Mouse (Mus musculus) liver, embryonic 12.5 days (tissue): ENCODE results near the gene Rbfox1. TPM values are rescaled to one million over a fixed set of nuclear protein-coding genes. Genes with fewer than 3 reads are reported as not detected.

Experiments
- ATAC-seq: fragments of 200-750 bp; cut with Nextera tagmentation; 2 replicates; pipeline ENCODE4 v1.8.0; 2017; ENCODE audit warnings: moderate number of reproducible peaks, mild to moderate bottlenecking, moderate library complexity
- H3K27ac ChIP-seq: fragments of 300-500 bp; sonication (generic); 2 replicates; pipeline ENCODE4 v1.5.1; 2016; ENCODE audit warnings: mild to moderate bottlenecking
- H3K27me3 ChIP-seq: fragments of 300-500 bp; sonication (generic); replicated peaks from 2 replicates; pipeline ENCODE4 v1.6.1; 2016; ENCODE audit warnings: mild to moderate bottlenecking, moderate library complexity
- H3K36me3 ChIP-seq: fragments of 300-500 bp; sonication (generic); 2 replicates; pipeline ENCODE4 v1.6.1; 2016; ENCODE audit warnings: mild to moderate bottlenecking, moderate library complexity
- H3K4me1 ChIP-seq: fragments of 300-500 bp; sonication (generic); 2 replicates; pipeline ENCODE4 v1.6.1; 2016
- H3K4me2 ChIP-seq: fragments of 300-500 bp; sonication (generic); 2 replicates; pipeline ENCODE4 v1.6.1; 2016; ENCODE audit warnings: mild to moderate bottlenecking, moderate library complexity
- H3K4me3 ChIP-seq: fragments of 300-500 bp; sonication (generic); 2 replicates; pipeline ENCODE4 v1.5.1; 2016; ENCODE audit warnings: mild to moderate bottlenecking, moderate library complexity
- H3K9ac ChIP-seq: fragments of 300-500 bp; sonication (generic); 2 replicates; pipeline ENCODE4 v1.6.1; 2016; ENCODE audit warnings: mild to moderate bottlenecking, moderate library complexity
- H3K9me3 ChIP-seq: fragments of 300-500 bp; sonication (generic); replicated peaks from 2 replicates; pipeline ENCODE4 v1.6.1; 2016; ENCODE audit warnings: mild to moderate bottlenecking, moderate library complexity
- WGBS: fragments of 180-500 bp; shearing (Covaris S2); methylation state at CpG from one replicate; pipeline ENCODE4 v1.1.7; 2016; ENCODE audit not compliant: insufficient replicate concordance; 5-methylcytosine and 5-hydroxymethylcytosine counted together
- polyA plus RNA-seq: library from polyadenylated mRNA; unstranded; fragments of >200 nt; fragmentation: Nextera tagmentation; extraction: Ambion mirVana; gene quantifications from 2 replicates; pipeline ENCODE4 v1.2.1, GENCODE M21; 2016

Rbfox1 gene
- polyA plus RNA-seq, 1 experiment from 2014 or later = 0.21 TPM

DNA sequence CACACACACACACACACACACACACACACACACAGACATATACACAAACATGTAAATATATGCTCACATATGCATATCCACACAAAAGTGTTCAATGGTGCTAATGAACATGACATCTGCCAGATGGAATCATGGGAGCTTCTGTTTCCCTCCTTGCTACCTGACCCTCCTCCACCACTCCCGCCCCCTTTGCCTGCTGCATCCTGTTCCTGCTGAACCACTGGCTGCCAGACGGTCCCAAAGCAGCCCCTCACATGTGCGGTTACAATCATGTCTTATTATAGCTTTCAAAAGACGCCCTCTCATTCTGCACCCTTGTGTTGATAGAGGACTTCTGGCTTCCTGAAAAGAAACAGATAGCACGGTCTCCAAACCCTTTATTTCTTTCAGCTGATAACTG is 563.1 kb downstream of the Rbfox1 start:
- Histone ChIP-seq H3K27me3 (no peaks in the 10 kb centered on the region), H3K9ac (no peak overlapping the region), H3K9me3 (no peaks in the 10 kb centered on the region), H3K4me2 (no peak overlapping the region), H3K27ac (no peak overlapping the region), H3K36me3 (no peaks in the 10 kb centered on the region), H3K4me3 (no peak overlapping the region), H3K4me1 (no peaks in the 10 kb centered on the region)
- WGBS = 38% methylated on average over 5 of the region's 5 CpGs
- no peak for ATAC-seq

DNA sequence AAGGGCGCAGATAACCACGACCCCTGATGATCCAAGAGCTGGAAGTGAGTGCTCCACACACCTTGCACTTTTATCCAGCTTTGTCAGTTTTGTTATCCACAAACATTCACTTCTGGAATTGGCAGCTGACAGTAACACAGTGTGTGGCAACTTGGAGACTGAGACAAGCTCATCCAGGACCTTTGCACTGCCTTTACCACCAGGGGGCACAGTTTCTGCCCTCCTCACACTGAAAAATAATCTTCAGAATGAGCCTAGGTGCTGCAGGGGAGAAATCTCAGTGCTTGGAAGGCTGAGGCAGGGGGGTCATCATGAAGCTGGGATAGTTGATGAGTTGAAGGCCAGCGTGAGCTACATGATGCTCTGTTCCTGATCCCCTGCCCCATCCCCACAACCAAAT is 570.2 kb downstream of the Rbfox1 start:
- Histone ChIP-seq H3K27ac (no peak overlapping the region), H3K9me3 (no peaks in the 10 kb centered on the region), H3K4me2 (no peak overlapping the region), H3K4me3 (no peak overlapping the region), H3K27me3 (no peaks in the 10 kb centered on the region), H3K4me1 (no peaks in the 10 kb centered on the region), H3K9ac (no peak overlapping the region), H3K36me3 (no peaks in the 10 kb centered on the region)
- 55% methylated on average over 3 of the region's 3 CpGs for WGBS
- no peak for ATAC-seq

DNA sequence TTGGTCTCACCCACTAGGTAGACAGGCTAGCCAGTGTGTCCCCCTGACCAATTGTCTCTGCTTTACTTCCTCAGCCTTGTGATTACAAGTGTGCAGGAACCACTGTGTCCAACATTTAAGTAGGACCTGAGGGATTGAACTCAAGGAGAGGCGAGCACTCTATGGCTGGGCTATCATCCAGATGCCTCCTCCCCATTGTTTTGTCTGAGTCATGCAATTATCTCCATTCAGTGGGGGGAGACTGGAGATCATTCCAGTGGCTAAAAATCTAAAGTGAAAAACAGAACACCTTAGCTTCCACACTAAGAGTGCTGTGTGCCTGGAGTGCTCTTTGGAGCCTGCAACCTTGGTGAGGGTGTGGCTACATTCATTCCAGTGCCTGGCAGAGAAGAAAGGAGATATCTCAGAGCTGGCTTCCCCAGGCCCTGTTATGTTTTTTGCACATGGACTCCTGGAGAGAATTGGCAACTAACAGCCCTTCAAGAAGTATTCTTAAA is 594.0 kb downstream of the Rbfox1 start:
- no peak overlapping the region for H3K4me3 ChIP-seq
- H3K4me1 ChIP-seq = no peaks in the 10 kb centered on the region
- no peaks in the 10 kb centered on the region for H3K9me3 ChIP-seq
- H3K36me3 ChIP-seq = no peaks in the 10 kb centered on the region
- H3K9ac ChIP-seq = no peak overlapping the region
- no peak for ATAC-seq
- H3K27ac ChIP-seq = no peak overlapping the region
- H3K4me2 ChIP-seq = no peak overlapping the region
- WGBS = 41% methylated on average over 1 of the region's 1 CpGs
- no peaks in the 10 kb centered on the region for H3K27me3 ChIP-seq

DNA sequence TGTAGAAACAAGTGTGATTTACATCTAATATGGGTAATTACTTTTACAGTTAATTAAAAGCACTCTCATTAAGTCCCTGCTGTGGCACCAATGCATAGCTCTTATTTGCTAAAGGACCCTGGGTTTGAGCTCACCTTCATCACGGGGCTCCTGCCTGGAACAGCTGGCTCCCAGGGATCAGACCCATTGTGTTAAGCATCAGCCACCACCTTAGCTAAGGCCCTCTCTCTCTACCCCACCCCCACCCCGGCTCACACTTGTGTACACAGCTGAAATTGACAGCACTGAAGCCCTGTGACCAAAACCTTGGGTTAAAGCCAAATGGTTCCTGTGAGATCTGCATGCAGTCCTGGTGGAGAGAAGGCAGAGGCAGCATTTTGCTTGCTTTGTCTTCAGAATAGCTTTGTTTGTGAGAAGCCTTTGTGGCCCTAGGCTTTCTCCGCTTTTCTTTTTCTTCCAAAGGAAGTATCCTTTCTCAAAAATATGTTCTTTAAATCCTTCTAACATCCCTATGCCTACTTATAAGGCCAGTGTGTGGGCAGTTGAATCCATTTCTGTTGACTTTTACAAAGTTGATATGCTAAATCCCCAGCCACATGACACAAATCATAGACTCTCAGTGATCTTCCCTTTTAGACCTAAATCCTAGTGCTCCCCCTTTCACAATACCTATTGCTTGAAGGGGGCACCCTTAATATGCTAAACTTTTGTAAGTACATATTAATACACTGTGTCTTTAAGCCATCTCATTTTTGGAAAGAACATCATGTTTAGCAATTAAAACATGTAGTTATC is 594.7 kb downstream of the Rbfox1 start:
- no peaks in the 10 kb centered on the region for H3K27me3 ChIP-seq
- no peaks in the 10 kb centered on the region for H3K36me3 ChIP-seq
- no peaks in the 10 kb centered on the region for H3K9me3 ChIP-seq
- H3K27ac ChIP-seq = no peak overlapping the region
- H3K9ac ChIP-seq = no peak overlapping the region
- H3K4me1 ChIP-seq = no peaks in the 10 kb centered on the region
- 20% methylated on average over 3 of the region's 3 CpGs for WGBS
- H3K4me3 ChIP-seq = no peak overlapping the region
- ATAC-seq = no peak
- H3K4me2 ChIP-seq = no peak overlapping the region

DNA sequence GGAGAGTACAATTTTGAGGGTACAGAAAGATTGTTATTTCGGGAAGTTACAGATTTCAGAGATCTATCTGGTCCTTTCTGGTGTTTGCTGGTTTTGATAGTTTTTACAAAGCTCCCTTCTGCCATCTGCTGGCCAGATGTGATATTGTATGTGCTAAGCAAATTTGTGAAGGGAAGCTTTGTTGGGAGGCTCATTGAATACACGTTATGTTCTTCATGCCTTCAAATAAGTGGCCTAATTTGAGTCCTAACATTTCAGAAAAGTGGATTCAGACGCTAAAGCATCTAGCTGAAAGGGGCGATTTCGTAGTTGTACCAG is 595.2 kb downstream of the Rbfox1 start:
- Histone ChIP-seq H3K27me3 (no peaks in the 10 kb centered on the region), H3K27ac (no peak overlapping the region), H3K9ac (no peak overlapping the region), H3K4me3 (no peak overlapping the region), H3K9me3 (no peaks in the 10 kb centered on the region), H3K4me1 (no peaks in the 10 kb centered on the region), H3K36me3 (no peaks in the 10 kb centered on the region), H3K4me2 (no peak overlapping the region)
- no peak for ATAC-seq
- 8% methylated on average over 5 of the region's 5 CpGs for WGBS

DNA sequence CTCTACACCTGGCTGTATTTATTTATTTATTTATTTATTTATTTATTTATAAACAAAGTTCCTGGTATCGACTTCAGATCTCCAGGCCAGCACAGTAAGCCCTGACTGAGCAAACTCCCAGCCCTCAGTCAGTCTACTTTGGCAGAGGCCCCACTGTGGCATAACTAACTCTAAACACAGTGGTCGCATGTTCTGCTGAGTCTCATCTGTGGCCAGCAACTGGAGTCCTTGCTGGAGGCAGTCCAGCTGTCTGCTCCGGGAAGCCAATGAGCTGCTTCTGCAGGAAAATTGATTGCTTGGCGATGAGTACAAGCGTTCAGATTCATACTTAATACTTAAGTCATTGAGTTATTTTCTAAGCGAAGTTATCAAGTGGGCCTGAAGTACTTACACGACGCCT is 598.5 kb downstream of the Rbfox1 start:
- no peaks in the 10 kb centered on the region for H3K4me1 ChIP-seq
- H3K4me2 ChIP-seq = no peak overlapping the region
- no peak overlapping the region for H3K27ac ChIP-seq
- no peak overlapping the region for H3K9ac ChIP-seq
- H3K27me3 ChIP-seq = no peaks in the 10 kb centered on the region
- H3K36me3 ChIP-seq = no peaks in the 10 kb centered on the region
- ATAC-seq = no peak
- no peak overlapping the region for H3K4me3 ChIP-seq
- 64% methylated on average over 8 of the region's 8 CpGs for WGBS
- no peaks in the 10 kb centered on the region for H3K9me3 ChIP-seq

DNA sequence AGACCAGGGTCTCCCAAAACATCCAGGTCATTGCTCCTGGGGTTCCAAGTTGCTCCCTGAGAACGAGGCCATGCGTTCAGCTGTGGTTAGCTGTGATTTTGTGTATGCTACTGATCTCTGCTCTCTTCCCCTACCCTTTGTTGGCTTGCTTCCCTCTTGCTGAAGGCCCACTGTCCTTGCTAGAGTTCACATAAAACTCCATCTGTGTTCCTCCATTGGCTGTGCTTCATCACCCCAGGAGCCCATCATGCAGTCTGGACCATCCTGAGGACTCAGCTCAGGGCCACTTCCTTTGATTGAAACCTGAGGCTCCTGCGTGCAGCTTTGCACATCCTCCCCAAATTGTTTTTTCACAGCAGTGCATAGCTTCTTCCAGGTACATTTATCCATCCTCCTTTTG is 600.5 kb downstream of the Rbfox1 start:
- 64% methylated on average over 3 of the region's 3 CpGs for WGBS

DNA sequence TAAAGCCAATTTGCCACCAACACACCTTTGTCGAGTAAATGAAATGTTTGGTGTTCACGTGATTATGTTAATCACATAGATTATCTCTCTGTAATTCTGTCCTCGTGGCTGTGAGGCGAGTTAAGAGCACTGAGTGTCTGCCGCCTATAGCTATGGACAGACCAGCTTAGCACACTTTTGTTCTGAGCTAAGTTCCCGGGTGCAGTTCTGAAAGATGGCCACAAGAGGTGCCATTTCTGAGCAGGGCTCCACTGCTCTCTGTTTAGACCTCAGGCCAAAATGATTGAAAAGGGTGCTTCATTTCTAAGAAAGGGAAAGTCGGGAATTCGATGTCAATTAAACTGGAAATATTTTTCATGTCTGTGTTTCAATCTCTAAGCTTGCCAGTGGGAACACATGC is 617.1 kb downstream of the Rbfox1 start:
- Histone ChIP-seq H3K27me3 (no peaks in the 10 kb centered on the region), H3K4me1 (no peaks in the 10 kb centered on the region)
- 14% methylated on average over 8 of the region's 8 CpGs for WGBS

More for the DNA sequence above, 600.5 kb downstream of the Rbfox1 start:
- Histone ChIP-seq H3K4me1 (no peaks in the 10 kb centered on the region), H3K4me2 (no peak overlapping the region), H3K27ac (no peak overlapping the region), H3K9me3 (no peaks in the 10 kb centered on the region), H3K36me3 (no peaks in the 10 kb centered on the region), H3K9ac (no peak overlapping the region), H3K27me3 (no peaks in the 10 kb centered on the region), H3K4me3 (no peak overlapping the region)
- ATAC-seq = no peak

DNA sequence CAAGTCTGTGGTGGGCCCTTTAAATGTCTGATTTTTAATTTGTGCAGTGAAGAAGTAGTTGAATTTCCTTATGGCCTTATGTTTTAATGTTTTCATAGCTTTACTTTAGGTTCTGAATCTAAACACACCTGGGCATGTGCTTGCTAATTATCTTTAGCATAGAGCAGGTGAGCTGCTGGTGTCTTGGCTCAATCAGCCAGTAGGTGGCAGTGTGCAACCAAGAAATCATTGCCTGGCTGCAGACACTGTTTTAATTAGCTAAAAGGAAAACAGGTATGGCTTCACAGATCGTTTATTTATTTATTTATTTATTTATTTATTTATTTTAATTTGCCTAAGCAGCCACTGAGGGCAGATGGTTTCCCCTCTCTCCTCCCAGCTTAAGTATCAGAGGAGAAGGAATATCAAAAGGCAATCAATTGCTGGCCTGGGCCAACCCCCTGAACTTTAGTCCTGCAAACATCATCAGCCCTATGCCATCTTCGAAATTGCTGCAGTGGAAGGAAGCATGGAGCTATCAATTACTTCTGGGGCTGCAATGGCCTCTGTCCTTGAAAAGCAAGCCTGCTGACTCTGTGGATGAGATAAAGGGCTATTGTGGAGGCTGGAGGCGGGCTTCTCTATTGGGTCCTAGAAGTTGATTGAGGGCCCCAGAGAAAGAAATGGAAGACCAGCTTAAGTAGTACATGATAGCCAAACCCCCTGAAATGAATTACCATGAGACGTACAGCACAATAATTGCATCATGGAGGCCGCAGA is 618.6 kb downstream of the Rbfox1 start:
- no peak overlapping the region for H3K4me2 ChIP-seq
- no peaks in the 10 kb centered on the region for H3K4me1 ChIP-seq
- no peaks in the 10 kb centered on the region for H3K9me3 ChIP-seq
- no peaks in the 10 kb centered on the region for H3K36me3 ChIP-seq
- no peak overlapping the region for H3K4me3 ChIP-seq
- WGBS = 50% methylated on average over 5 of the region's 5 CpGs
- no peaks in the 10 kb centered on the region for H3K27me3 ChIP-seq
- ATAC-seq = no peak
- H3K27ac ChIP-seq = no peak overlapping the region
- H3K9ac ChIP-seq = no peak overlapping the region

More for the DNA sequence above, 617.1 kb downstream of the Rbfox1 start:
- H3K4me3 ChIP-seq = no peak overlapping the region
- no peak overlapping the region for H3K4me2 ChIP-seq
- no peaks in the 10 kb centered on the region for H3K9me3 ChIP-seq
- no peaks in the 10 kb centered on the region for H3K36me3 ChIP-seq
- no peak for ATAC-seq
- no peak overlapping the region for H3K9ac ChIP-seq
- no peak overlapping the region for H3K27ac ChIP-seq

DNA sequence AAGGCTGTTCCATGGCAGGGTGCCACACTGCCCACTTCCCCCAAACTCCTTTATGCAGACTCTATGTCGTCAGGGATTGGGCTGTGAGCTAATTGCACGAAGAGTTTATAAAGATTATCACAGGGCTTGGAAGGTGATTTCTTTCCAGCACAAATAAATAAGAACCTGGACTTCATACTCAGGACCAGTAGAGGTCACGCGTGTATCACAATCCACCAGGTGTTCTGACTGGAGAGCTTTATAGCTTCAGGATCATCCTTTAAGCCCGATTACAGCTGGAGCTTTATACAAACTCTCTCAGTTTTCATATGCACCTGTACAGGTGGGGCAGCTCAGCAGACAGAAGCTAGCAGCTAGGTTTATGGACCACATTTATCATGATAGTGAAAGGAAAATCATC is 623.8 kb downstream of the Rbfox1 start:
- no peak for ATAC-seq
- Histone ChIP-seq H3K36me3 (no peaks in the 10 kb centered on the region), H3K9ac (no peak overlapping the region), H3K4me1 (no peaks in the 10 kb centered on the region), H3K4me2 (no peak overlapping the region), H3K27me3 (no peaks in the 10 kb centered on the region), H3K27ac (no peak overlapping the region), H3K4me3 (no peak overlapping the region), H3K9me3 (no peaks in the 10 kb centered on the region)
- WGBS = 64% methylated on average over 5 of the region's 5 CpGs

DNA sequence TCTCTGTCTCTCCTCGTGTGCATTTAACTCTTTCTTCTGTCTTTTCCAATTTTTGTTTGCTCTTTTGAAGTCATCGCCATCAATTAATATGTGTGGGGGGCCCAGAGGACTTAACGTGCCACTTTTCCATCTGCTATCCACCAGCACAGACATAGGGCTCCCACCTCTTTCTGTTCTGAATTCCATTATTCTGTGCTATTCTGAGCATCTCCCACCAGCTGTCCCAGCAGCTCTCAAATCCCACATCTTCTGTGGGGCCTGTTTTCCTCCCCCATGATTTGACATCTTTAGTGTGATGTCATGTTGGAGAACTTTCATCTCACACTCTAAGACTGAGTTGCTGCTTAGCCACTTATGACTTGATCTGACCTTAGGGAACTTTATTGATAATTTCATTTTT is 634.3 kb downstream of the Rbfox1 start:
- Histone ChIP-seq H3K9me3 (no peaks in the 10 kb centered on the region), H3K9ac (no peak overlapping the region), H3K27me3 (no peaks in the 10 kb centered on the region), H3K36me3 (no peaks in the 10 kb centered on the region), H3K4me1 (no peaks in the 10 kb centered on the region), H3K27ac (no peak overlapping the region), H3K4me2 (no peak overlapping the region), H3K4me3 (no peak overlapping the region)
- ATAC-seq = no peak
- 65% methylated on average over 3 of the region's 3 CpGs for WGBS

DNA sequence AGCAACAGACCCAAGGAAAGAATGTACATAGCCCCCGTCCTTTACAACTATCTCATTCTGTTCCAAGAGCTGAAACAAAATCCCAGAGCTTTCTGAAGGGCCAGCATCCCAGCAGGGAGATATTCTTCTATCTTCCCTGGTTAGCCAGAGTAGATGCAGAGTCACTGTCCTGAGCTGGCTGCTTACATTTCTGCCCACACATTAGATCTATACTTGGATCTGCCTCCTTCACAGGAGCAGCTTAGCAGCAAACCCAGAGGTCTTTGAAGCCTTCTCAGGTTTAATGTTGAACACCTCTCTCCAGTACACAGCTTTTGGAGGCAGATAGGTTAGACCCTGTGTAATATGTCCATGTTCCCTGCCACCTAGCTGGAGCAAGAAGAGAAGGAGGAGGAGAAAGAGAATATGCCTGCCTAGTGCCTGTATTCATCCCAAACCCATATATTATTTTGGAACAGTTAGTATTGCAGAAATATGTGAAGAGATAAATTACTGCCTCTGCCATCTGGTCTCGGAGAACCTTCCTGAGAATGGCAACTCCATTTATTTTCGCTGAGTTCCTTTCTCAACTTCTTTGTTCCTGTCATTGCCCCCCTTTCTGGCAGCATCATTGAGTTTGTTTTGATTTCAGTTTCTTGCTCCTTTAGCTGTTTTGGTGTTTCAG is 640.5 kb downstream of the Rbfox1 start:
- H3K9ac ChIP-seq = no peak overlapping the region
- 43% methylated on average over 3 of the region's 3 CpGs for WGBS
- H3K4me2 ChIP-seq = no peak overlapping the region
- H3K4me3 ChIP-seq = no peak overlapping the region
- H3K4me1 ChIP-seq = no peaks in the 10 kb centered on the region
- ATAC-seq = no peak
- no peaks in the 10 kb centered on the region for H3K9me3 ChIP-seq
- no peaks in the 10 kb centered on the region for H3K36me3 ChIP-seq
- H3K27me3 ChIP-seq = no peaks in the 10 kb centered on the region
- no peak overlapping the region for H3K27ac ChIP-seq
